Mouse (Mus musculus) forebrain, embryonic 12.5 days (tissue): Measurements from ENCODE around the gene Got1. TPM values are rescaled to one million over a fixed set of nuclear protein-coding genes. Genes with fewer than 3 reads are reported as not detected.
"Not testable (repeated sequence)": the region's sequence is repeated elsewhere in the genome, so short reads cannot be mapped to it uniquely, and the experiment has no call there.

ENCODE experiments used
- ATAC-seq: fragments of 200-750 bp; cut with Nextera tagmentation; 2 replicates; pipeline ENCODE4 v1.8.0; 2017; ENCODE audit warnings: moderate TSS enrichment; ENCODE audit not compliant: low FRiP score
- H3K27ac ChIP-seq: fragments of 300-500 bp; sonication (generic); 2 replicates; pipeline ENCODE4 v1.5.1; 2016; ENCODE audit warnings: mild to moderate bottlenecking
- H3K27me3 ChIP-seq: fragments of 300-500 bp; sonication (generic); 2 replicates; pipeline ENCODE4 v1.6.1; 2016; ENCODE audit warnings: mild to moderate bottlenecking
- H3K36me3 ChIP-seq: fragments of 300-500 bp; sonication (generic); replicated peaks from 2 replicates; pipeline ENCODE4 v1.6.1; 2016; ENCODE audit warnings: mild to moderate bottlenecking
- H3K4me1 ChIP-seq: fragments of 300-500 bp; sonication (generic); 2 replicates; pipeline ENCODE4 v1.6.1; 2016
- H3K4me2 ChIP-seq: fragments of 300-500 bp; sonication (generic); 2 replicates; pipeline ENCODE4 v1.6.1; 2016; ENCODE audit warnings: mild to moderate bottlenecking, moderate library complexity
- H3K4me3 ChIP-seq: fragments of 300-500 bp; sonication (generic); replicated peaks from 2 replicates; pipeline ENCODE4 v1.5.1; 2016; ENCODE audit warnings: mild to moderate bottlenecking
- H3K9ac ChIP-seq: fragments of 300-500 bp; sonication (generic); 2 replicates; pipeline ENCODE4 v1.6.1; 2016; ENCODE audit warnings: mild to moderate bottlenecking
- H3K9me3 ChIP-seq: fragments of 300-500 bp; sonication (generic); 2 replicates; pipeline ENCODE4 v1.6.1; 2016
- whole genome bisulfite sequencing: fragments of 180-500 bp; shearing (Covaris S2); methylation state at CpG from one replicate; pipeline ENCODE4 v1.1.7; 2016; 5-methylcytosine and 5-hydroxymethylcytosine counted together
- polyA plus RNA-seq: library from polyadenylated mRNA; unstranded; fragments of >200 nt; fragmentation: Nextera tagmentation; extraction: Ambion mirVana; gene quantifications from 2 replicates; pipeline ENCODE4 v1.2.1, GENCODE M21; 2016

Gene Got1
- polyA plus RNA-seq, 1 experiment from 2014 or later: 57.6 TPM

DNA sequence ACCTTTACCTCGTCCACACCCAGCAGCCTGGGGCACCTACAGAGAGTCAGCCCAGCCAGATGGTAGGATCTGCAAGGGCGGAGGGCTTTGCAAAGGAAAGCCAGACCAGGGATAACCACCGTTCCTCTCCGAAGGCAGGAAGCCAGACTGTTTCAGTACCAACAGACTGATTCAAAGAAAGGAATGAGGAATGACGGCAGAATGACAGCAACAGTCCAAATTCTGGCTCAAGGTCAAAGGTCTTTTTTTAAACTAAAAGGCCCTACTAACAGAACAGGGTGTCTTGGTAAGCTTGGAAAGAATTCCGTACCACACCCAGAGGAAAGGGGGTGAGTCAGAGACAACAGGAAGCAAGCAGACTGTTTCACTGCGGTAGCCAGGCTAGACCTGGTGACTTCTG lies 25.5 kb downstream of the Got1 start:
- peaks cover 6% of the 10 kb centered on the region for H3K27me3 ChIP-seq
- no peaks in the 10 kb centered on the region for H3K9me3 ChIP-seq
- peaks cover 5% of the 10 kb centered on the region; the same call in 1 of the 2 replicates for H3K4me1 ChIP-seq
- WGBS: 92% methylated on average over 7 of the region's 7 CpGs
- H3K9ac ChIP-seq: no peak overlapping the region
- H3K36me3 ChIP-seq: peaks cover 45% of the 10 kb centered on the region
- no peak overlapping the region for H3K4me3 ChIP-seq
- H3K27ac ChIP-seq: no peak overlapping the region
- H3K4me2 ChIP-seq: no peak overlapping the region
- no peak for ATAC-seq

DNA sequence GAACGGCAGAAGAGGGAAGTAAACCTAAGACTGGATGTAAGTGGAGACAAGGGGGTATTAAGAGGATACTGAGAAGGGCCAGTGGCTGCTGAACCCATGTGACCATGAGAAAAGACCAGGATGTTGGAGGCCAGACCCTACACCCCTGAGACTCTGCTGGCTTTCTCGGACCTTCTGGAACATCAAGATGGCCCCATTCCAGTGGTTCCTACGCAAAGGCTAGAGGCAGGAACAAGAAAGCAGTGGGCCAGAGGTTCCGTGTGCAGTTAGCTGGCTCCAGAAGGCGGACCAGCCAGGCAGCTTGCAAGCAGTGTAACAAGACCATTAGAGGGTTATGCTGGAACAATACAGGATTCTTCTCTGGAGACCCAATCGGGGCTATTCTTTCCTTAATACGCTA lies 27.0 kb downstream of the Got1 start:
- H3K9me3 ChIP-seq: no peaks in the 10 kb centered on the region
- peaks cover 5% of the 10 kb centered on the region; the same call in 1 of the 2 replicates for H3K4me1 ChIP-seq
- 87% methylated on average over 7 of the region's 7 CpGs for WGBS
- H3K27ac ChIP-seq: no peak overlapping the region
- no peak overlapping the region for H3K4me3 ChIP-seq
- no peak overlapping the region for H3K4me2 ChIP-seq
- H3K9ac ChIP-seq: no peak overlapping the region
- no peak for ATAC-seq
- H3K36me3 ChIP-seq: peaks cover 35% of the 10 kb centered on the region
- peaks cover 8% of the 10 kb centered on the region for H3K27me3 ChIP-seq

DNA sequence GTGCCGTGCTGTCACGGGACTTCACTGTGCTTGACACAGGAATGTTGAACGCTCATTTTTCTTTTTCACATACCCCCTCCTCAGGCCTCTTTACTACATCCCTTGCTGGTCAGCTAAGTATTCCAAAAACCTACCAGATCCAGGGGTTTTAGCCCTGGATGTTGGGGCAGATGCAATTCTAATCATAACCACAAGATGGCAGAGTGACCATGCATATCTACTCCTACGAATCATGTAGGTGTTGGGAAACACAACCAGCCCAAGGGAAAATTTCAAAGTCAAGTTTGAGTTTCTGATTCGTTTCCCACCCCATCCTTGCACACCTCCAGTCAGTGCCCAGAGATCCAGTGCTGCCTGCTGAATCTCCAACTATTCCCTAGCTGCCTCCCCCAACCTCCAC lies 28.6 kb downstream of the Got1 start:
- Histone ChIP-seq H3K9ac (no peak overlapping the region), H3K4me1 (peaks cover 5% of the 10 kb centered on the region; the same call in 1 of the 2 replicates), H3K9me3 (no peaks in the 10 kb centered on the region), H3K27me3 (peaks cover 8% of the 10 kb centered on the region), H3K4me3 (no peak overlapping the region), H3K4me2 (no peak overlapping the region), H3K27ac (no peak overlapping the region), H3K36me3 (peaks cover 24% of the 10 kb centered on the region)
- 23% methylated on average over 5 of the region's 5 CpGs for WGBS
- 0 out of 2 replicates have a peak, but pooled peaks have one; percentile 41 for ATAC-seq

DNA sequence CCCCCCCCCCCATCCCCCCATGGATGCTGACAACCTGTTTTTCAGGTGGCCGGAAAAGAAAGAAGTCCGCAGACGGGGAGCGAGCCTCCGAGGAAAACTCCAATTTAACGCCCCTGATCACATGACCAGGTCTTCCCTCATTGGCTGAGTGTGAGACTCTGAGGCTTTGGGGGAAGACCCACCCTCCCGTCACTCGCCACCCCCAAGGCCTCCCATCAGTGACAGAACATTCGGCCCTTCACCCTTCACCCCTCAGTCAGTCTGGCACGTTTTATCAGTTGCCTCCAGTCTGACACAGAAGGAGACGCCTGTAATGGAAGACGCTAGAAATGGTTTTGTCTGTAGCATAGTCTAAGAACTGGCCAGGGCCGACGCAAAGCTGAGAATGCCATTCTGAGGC lies 29.5 kb downstream of the Got1 start:
- H3K4me3 ChIP-seq: peak overlapping the region; percentile 31
- H3K36me3 ChIP-seq: peaks cover 14% of the 10 kb centered on the region
- H3K4me2 ChIP-seq: peak overlapping the region; percentile 62
- H3K9ac ChIP-seq: no peak overlapping the region
- ATAC-seq: no peak
- peaks cover 8% of the 10 kb centered on the region for H3K27me3 ChIP-seq
- no peak overlapping the region for H3K27ac ChIP-seq
- peaks cover 5% of the 10 kb centered on the region; the same call in 1 of the 2 replicates for H3K4me1 ChIP-seq
- WGBS: 17% methylated on average over 14 of the region's 14 CpGs
- H3K9me3 ChIP-seq: no peaks in the 10 kb centered on the region

DNA sequence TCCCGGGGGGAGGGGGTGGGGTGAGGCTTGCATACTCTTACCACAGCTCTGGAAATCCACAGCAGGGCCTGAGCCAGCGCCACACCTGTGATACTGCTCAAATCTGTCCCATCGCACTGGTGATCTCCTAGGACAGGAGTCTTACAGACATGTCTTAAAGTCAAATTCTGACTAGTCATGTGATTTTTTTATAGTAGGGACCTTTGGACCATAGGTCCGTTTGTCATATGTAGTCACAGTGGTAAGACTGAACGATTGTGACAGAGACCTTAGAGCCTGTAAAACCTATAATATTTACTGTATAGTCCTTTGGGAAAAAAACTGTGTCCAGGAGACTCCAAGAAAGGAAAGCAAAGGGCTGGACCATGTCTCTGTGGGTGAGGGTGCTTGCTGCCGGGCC lies 30.5 kb downstream of the Got1 start:
- Histone ChIP-seq H3K9ac (no peak overlapping the region), H3K4me2 (no peak overlapping the region), H3K27me3 (peaks cover 8% of the 10 kb centered on the region), H3K4me1 (peaks cover 5% of the 10 kb centered on the region; the same call in 1 of the 2 replicates), H3K9me3 (no peaks in the 10 kb centered on the region), H3K36me3 (peaks cover 5% of the 10 kb centered on the region; the same call in 1 of the 2 replicates), H3K27ac (no peak overlapping the region), H3K4me3 (no peak overlapping the region)
- 84% methylated on average over 6 of the region's 6 CpGs for WGBS
- no peak for ATAC-seq

DNA sequence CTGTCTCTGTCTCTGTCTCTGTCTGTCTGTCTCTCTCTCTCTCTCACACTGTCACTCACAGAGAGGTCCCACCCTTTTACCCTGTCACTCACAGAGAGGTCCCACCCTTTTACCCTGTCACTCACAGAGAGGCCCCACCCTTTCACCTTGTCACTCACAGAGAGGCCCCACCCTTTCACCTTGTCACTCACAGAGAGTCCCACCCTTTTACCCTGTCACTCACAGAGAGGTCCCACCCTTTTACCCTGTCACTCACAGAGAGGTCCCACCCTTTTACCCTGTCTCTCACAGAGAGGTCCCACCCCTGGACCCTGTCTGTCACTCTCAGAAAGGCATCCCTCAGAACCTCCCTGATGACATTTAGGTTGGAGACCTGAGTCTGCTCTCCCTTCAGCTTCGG lies 31.1 kb downstream of the Got1 start:
- not testable (repeated sequence) for H3K27me3 ChIP-seq, ATAC-seq, H3K9ac ChIP-seq, H3K36me3 ChIP-seq, H3K4me3 ChIP-seq, H3K4me2 ChIP-seq, H3K4me1 ChIP-seq, H3K9me3 ChIP-seq, H3K27ac ChIP-seq
- 68% methylated on average over 1 of the region's 1 CpGs for WGBS

DNA sequence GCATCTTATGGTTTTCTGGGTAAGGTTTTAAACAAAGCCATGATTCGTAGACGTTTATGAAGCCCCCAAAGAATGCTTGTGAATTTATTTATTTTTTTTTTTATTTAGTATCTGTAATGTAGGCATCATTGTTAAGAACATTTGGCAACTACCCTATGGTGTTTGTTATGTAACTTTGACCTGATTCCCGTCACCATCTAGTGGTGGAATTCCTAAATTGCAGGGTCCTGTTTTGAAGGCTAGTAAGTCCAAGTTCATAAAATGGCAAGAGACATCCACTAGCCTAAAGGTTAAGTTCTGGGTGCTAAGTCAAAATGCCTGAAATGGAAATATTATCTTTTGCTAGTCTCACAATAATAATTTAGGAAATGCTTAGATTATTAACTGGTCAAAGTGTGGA lies 37.0 kb downstream of the Got1 start:
- H3K9me3 ChIP-seq: no peaks in the 10 kb centered on the region
- WGBS: 50% methylated on average over 3 of the region's 3 CpGs
- ATAC-seq: no peak

DNA sequence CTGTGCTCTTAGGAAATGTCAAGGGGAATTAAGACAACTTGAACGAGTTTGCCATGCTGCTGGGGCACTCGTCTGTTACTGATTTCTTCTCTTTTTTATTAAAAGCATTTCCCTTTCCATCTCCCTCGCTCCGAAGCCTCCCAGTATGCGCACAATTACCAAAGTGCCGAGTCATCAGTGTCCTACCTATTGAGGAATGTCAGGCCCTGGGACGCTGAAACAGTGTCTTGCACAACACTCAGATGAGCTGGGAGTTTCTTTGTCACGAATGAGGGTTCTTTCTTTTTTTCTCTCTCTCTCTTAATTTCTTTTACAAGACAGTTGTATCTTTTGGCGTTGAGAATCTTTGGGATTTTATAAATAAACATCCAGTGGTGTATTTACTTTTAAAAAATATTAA lies 43.9 kb downstream of the Got1 start:
- Histone ChIP-seq H3K4me1 (no peaks in the 10 kb centered on the region), H3K36me3 (no peaks in the 10 kb centered on the region), H3K27me3 (no peaks in the 10 kb centered on the region), H3K4me2 (no peak overlapping the region), H3K4me3 (no peak overlapping the region), H3K9me3 (no peaks in the 10 kb centered on the region), H3K27ac (no peak overlapping the region), H3K9ac (no peak overlapping the region)
- 67% methylated on average over 9 of the region's 9 CpGs for WGBS
- ATAC-seq: no peak

More for the DNA sequence above, 37.0 kb downstream of the Got1 start:
- Histone ChIP-seq H3K4me2 (no peak overlapping the region), H3K36me3 (no peaks in the 10 kb centered on the region), H3K27ac (no peak overlapping the region), H3K4me1 (no peaks in the 10 kb centered on the region), H3K27me3 (no peaks in the 10 kb centered on the region), H3K9ac (no peak overlapping the region), H3K4me3 (no peak overlapping the region)

DNA sequence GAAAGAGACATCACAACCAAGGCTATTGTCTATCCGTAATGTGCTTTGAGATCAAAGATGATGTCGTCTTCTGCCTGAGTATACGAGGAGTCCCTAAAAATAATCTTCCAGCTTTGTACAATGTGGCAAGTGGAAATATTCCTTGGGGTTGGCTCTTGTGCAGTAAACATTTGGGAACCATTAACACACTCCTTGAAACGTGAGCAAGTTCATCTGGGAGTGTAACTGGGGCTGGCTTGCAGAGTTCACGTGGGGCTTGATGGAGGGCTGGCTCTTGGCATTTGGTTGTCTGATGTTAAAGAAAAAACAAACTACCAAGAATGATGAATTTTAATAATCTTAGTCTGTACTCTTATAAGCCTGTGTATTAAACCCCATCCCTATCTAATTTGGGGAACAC lies 45.0 kb downstream of the Got1 start:
- no peak overlapping the region for H3K4me3 ChIP-seq
- H3K4me2 ChIP-seq: no peak overlapping the region
- H3K27me3 ChIP-seq: no peaks in the 10 kb centered on the region
- no peak overlapping the region for H3K27ac ChIP-seq
- H3K9ac ChIP-seq: no peak overlapping the region
- no peak for ATAC-seq
- no peaks in the 10 kb centered on the region for H3K9me3 ChIP-seq
- no peaks in the 10 kb centered on the region for H3K36me3 ChIP-seq
- WGBS: 86% methylated on average over 5 of the region's 5 CpGs
- H3K4me1 ChIP-seq: no peaks in the 10 kb centered on the region

DNA sequence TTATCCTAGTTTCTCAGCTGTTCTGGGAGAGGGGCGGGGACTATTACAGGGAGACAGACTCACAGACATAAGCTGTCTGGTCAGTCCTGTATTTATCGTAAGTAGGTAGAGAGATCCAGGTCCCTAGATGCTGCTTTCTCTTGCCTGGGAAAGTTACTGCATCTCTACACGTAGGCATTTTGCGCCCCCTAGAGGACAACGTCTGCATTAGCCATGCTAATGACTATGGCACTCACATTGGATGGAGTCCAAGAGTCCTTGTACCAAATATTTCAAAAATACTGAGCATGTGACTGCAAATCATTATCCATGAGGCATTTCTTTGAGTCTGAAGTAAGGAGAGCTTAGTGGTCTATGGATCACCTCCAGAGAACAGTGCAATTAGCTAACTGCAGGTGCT lies 45.5 kb downstream of the Got1 start:
- no peaks in the 10 kb centered on the region for H3K9me3 ChIP-seq
- no peak overlapping the region for H3K9ac ChIP-seq
- no peak overlapping the region for H3K4me2 ChIP-seq
- no peak overlapping the region for H3K4me3 ChIP-seq
- no peaks in the 10 kb centered on the region for H3K27me3 ChIP-seq
- H3K27ac ChIP-seq: no peak overlapping the region
- WGBS: 14% methylated on average over 5 of the region's 5 CpGs
- no peaks in the 10 kb centered on the region for H3K4me1 ChIP-seq
- H3K36me3 ChIP-seq: no peaks in the 10 kb centered on the region
- 0 out of 2 replicates have a peak, but pooled peaks have one; percentile 20 for ATAC-seq

DNA sequence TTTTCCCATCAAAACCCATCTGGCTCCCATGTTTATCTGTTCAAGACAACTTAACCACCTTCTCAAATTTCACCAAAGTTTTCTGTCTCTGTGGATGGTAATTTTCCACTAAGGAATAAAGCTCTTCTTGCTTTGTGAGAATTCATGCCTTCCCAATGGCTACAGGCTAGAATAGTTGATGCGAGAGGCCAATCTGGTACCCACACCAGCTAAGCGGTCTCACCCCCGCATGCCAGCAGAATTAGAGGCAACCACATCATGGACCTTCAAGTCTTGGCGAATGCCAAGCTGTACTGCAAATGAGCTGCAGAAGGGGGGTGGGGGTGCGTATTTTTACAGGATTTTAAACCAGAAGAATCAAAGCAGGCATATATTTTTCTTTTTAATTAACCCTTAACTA lies 47.0 kb downstream of the Got1 start:
- H3K4me1 ChIP-seq: no peaks in the 10 kb centered on the region
- ATAC-seq: no peak
- H3K4me3 ChIP-seq: no peak overlapping the region
- no peaks in the 10 kb centered on the region for H3K9me3 ChIP-seq
- no peak overlapping the region for H3K27ac ChIP-seq
- H3K36me3 ChIP-seq: no peaks in the 10 kb centered on the region
- WGBS: 90% methylated on average over 5 of the region's 5 CpGs
- H3K4me2 ChIP-seq: no peak overlapping the region
- no peak overlapping the region for H3K9ac ChIP-seq
- H3K27me3 ChIP-seq: no peaks in the 10 kb centered on the region

DNA sequence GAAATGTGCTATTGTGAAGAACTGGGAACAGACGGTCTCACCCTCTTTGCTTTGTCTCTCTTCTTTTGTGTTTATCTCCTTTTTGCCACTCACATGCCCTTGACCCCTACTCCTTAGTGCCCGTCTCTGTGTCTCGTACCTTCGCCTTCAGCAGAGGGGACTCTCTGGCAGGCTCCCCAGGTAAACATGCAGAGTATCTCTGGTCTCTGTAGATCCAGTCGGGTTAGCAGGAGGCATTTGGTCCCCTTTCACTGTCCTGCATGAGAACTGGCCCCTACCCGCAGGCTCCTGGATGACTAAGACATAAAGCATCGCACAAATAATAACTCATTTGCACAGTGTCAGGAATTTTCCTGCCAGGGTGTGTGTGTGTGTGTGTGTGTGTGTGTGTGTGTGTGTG lies 48.3 kb downstream of the Got1 start:
- H3K27me3 ChIP-seq: no peaks in the 10 kb centered on the region
- ATAC-seq: no peak
- H3K36me3 ChIP-seq: no peaks in the 10 kb centered on the region
- H3K4me1 ChIP-seq: no peaks in the 10 kb centered on the region
- H3K9ac ChIP-seq: no peak overlapping the region
- H3K4me3 ChIP-seq: no peak overlapping the region
- no peaks in the 10 kb centered on the region for H3K9me3 ChIP-seq
- H3K4me2 ChIP-seq: no peak overlapping the region
- H3K27ac ChIP-seq: no peak overlapping the region
- WGBS: 71% methylated on average over 7 of the region's 7 CpGs

DNA sequence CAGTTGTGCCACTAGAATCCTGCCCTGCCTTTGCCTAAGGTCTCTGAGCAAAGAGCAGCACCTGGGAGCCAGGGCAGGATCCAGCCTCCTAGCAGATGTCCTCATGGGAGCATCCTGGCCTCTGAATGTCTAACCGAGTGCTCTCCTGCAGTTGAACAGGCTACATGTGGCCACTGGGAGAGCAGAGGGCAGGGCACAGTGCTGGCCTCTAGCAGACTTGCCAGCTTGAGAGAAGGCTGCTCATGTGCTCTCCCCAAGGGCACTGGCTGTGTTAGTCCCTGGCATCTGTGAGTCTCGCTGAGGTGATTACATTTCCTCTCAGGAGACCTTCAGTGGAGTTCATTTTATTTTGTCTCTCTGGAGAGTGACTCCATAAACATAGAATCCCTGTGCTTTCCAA lies 48.8 kb downstream of the Got1 start:
- Histone ChIP-seq H3K27ac (no peak overlapping the region), H3K9me3 (no peaks in the 10 kb centered on the region), H3K36me3 (no peaks in the 10 kb centered on the region), H3K4me1 (no peaks in the 10 kb centered on the region), H3K27me3 (no peaks in the 10 kb centered on the region), H3K4me2 (no peak overlapping the region), H3K4me3 (no peak overlapping the region), H3K9ac (no peak overlapping the region)
- ATAC-seq: no peak
- WGBS: 70% methylated on average over 2 of the region's 2 CpGs
